Mouse (Mus musculus) kidney, embryonic 15.5 days (tissue): ENCODE data around the gene Hdac10. TPM values are rescaled to one million over a fixed set of nuclear protein-coding genes. Genes with fewer than 3 reads are reported as not detected.

Experiments used
- ATAC-seq: fragments of 200-750 bp; cut with Nextera tagmentation; replicated peaks from 2 replicates; pipeline ENCODE4 v1.8.0; 2017; ENCODE audit warnings: moderate TSS enrichment; ENCODE audit not compliant: low FRiP score
- H3K27ac ChIP-seq: fragments of 300-500 bp; sonication (generic); 2 replicates; pipeline ENCODE4 v1.5.1; 2015; ENCODE audit warnings: mild to moderate bottlenecking, inconsistent platforms
- H3K27me3 ChIP-seq: fragments of 300-500 bp; sonication (generic); 2 replicates; pipeline ENCODE4 v1.6.1; 2015; ENCODE audit warnings: inconsistent platforms
- H3K36me3 ChIP-seq: fragments of 300-500 bp; sonication (generic); 2 replicates; pipeline ENCODE4 v1.6.1; 2015; ENCODE audit warnings: inconsistent platforms
- H3K4me1 ChIP-seq: fragments of 300-500 bp; sonication (generic); 2 replicates; pipeline ENCODE4 v1.6.1; 2015; ENCODE audit warnings: inconsistent platforms
- H3K4me2 ChIP-seq: fragments of 300-500 bp; sonication (generic); 2 replicates; pipeline ENCODE4 v1.6.1; 2015; ENCODE audit warnings: moderate library complexity, mild to moderate bottlenecking, inconsistent platforms
- H3K4me3 ChIP-seq: fragments of 300-500 bp; sonication (generic); replicated peaks from 2 replicates; pipeline ENCODE4 v1.5.1; 2015; ENCODE audit warnings: mild to moderate bottlenecking, inconsistent platforms
- H3K9ac ChIP-seq: fragments of 300-500 bp; sonication (generic); 2 replicates; pipeline ENCODE4 v1.6.1; 2015; ENCODE audit warnings: mild to moderate bottlenecking, inconsistent platforms
- H3K9me3 ChIP-seq: fragments of 300-500 bp; sonication (generic); replicated peaks from 2 replicates; pipeline ENCODE4 v1.6.1; 2016; ENCODE audit warnings: inconsistent platforms
- WGBS: fragments of 180-500 bp; shearing (Covaris S2); methylation state at CpG from one replicate; pipeline ENCODE4 v1.1.7; 2015; ENCODE audit warnings: mixed read lengths; 5-methylcytosine and 5-hydroxymethylcytosine counted together
- polyA plus RNA-seq: library from polyadenylated mRNA; unstranded; fragments of >200 nt; fragmentation: Nextera tagmentation; extraction: Ambion mirVana; gene quantifications from 2 replicates; pipeline ENCODE4 v1.2.1, GENCODE M21; 2015

The Hdac10 gene
- polyA plus RNA-seq, 1 experiment from 2014 or later, result 19.3 TPM

- 0 out of 2 replicates have a peak overlapping the region, but pooled peaks have one; percentile 19 for H3K9ac ChIP-seq
- H3K27me3 ChIP-seq, result no peaks in the 10 kb centered on the region
- H3K4me3 ChIP-seq, result peak overlapping the region; percentile 15
Observed at GRCm38 (mm10) chr15:89169431-89169830, 40.9 kb upstream of the Hdac10 start.

DNA sequence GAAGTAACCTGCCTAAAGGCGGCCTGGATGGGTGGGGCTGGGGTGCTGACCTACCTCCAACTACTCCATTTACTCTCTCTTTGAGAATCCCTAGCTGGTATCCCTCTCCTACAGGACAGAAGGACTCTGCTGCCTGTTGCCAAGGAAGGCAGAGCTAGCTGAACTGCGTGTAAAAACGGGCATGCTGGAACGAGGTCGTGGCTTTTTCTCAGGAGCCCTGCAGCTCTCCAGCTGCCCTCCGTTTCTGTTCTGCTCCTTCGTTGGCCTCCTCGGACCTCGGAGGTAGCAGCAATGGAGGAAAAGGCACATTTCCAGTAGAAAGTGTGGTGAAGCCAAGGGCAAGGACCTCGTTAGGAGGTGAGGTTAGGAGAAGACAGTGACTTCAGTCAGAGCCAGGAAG, 40.4 kb upstream of the Hdac10 start:
- Histone ChIP-seq H3K27me3 (no peaks in the 10 kb centered on the region), H3K27ac (peak overlapping the region; percentile 92), H3K9me3 (no peaks in the 10 kb centered on the region), H3K9ac (peak overlapping the region; percentile 29; the same call in 1 of the 2 replicates), H3K4me1 (peaks cover 58% of the 10 kb centered on the region), H3K4me2 (peak overlapping the region; percentile 33), H3K36me3 (peaks cover 46% of the 10 kb centered on the region), H3K4me3 (peak overlapping the region; percentile 15; the same call in 1 of the 2 replicates)
- 52% methylated on average over 10 of the region's 10 CpGs for WGBS
- no peak for ATAC-seq

More at GRCm38 (mm10) chr15:89169431-89169830, 40.9 kb upstream of the Hdac10 start:
- peak overlapping the region; percentile 33 for H3K4me2 ChIP-seq
- peak overlapping the region; percentile 92 for H3K27ac ChIP-seq
- peaks cover 40% of the 10 kb centered on the region for H3K36me3 ChIP-seq
- peak; percentile 82 for ATAC-seq
- no peaks in the 10 kb centered on the region for H3K9me3 ChIP-seq
- peaks cover 63% of the 10 kb centered on the region for H3K4me1 ChIP-seq
- under 1% methylated on average over 10 of the region's 10 CpGs for WGBS

DNA sequence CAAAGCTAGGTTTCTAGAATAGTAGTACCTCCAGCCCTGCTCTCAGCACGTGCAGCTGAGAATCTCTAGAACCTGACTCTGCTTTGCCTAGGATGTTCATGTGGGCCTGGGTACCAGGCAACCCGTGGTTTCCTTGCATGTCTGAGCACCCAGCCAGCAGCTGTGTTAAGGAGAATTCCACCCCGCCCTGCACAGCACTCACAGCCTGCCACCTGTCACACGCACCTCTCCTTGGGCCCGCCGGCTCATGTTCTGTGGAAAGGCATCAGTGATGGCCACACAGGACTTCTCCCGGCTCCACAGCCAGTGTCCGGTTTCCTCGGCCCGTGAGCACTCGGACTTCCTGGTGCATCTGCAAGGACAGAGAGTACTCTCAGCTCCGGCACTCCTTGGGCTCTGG, 37.0 kb upstream of the Hdac10 start:
- Histone ChIP-seq H3K36me3 (peaks cover 80% of the 10 kb centered on the region), H3K9me3 (no peaks in the 10 kb centered on the region), H3K27me3 (no peaks in the 10 kb centered on the region), H3K4me3 (no peak overlapping the region), H3K4me1 (peaks cover 39% of the 10 kb centered on the region), H3K4me2 (no peak overlapping the region), H3K27ac (no peak overlapping the region), H3K9ac (no peak overlapping the region)
- no peak for ATAC-seq
- WGBS, result 93% methylated on average over 12 of the region's 12 CpGs

DNA sequence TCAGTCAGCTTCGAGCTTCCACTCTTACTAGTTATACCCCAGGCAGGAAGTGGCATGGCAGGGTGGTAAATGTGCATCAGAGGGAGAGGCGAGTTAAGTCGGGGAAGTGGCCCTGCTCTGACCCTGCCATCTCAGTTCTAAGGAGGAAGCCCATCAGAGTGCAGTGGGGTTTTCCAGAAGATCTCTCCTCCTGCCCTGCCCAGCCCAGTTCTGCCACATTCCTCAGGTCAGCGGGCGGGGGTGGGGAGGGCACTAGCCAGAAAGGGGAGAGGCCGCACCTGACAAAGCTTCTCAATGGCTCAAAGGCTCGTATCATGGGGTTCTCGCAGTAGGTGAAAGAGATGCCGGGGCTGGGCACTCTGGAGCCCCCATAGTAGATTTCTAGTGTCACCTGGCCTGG, 32.9 kb upstream of the Hdac10 start:
- 69% methylated on average over 9 of the region's 9 CpGs for WGBS
- no peak overlapping the region for H3K4me2 ChIP-seq
- H3K27me3 ChIP-seq, result no peaks in the 10 kb centered on the region
- peak; percentile 37 for ATAC-seq
- no peak overlapping the region for H3K9ac ChIP-seq
- peaks cover 14% of the 10 kb centered on the region; the same call in 1 of the 2 replicates for H3K4me1 ChIP-seq
- no peaks in the 10 kb centered on the region for H3K9me3 ChIP-seq
- H3K4me3 ChIP-seq, result no peak overlapping the region
- peaks cover 100% of the 10 kb centered on the region for H3K36me3 ChIP-seq
- peak overlapping the region; percentile 71 for H3K27ac ChIP-seq

DNA sequence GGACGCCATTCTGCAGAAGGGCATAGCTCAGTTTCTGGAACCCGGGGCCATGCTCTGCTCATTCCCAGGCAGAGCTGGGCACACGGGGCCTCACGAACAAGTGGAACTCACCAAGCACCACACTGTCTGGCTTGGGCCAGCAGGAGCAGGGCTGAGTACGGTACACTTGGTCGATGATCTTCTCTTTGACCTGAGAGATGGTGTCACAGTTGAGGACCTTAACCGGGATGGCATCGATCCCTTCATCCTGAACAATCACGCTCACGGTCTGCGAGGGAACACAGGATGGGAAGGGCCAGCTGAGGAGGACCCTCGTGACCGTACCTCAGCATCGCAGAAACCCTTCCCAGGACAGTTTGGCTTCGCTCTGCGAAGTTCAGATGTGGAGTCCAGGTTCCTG, 30.0 kb upstream of the Hdac10 start:
- no peak overlapping the region for H3K4me2 ChIP-seq
- no peak for ATAC-seq
- H3K4me1 ChIP-seq, result peaks cover 14% of the 10 kb centered on the region; the same call in 1 of the 2 replicates
- peaks cover 100% of the 10 kb centered on the region for H3K36me3 ChIP-seq
- H3K27me3 ChIP-seq, result no peaks in the 10 kb centered on the region
- no peak overlapping the region for H3K9ac ChIP-seq
- WGBS, result 95% methylated on average over 16 of the region's 16 CpGs
- no peaks in the 10 kb centered on the region for H3K9me3 ChIP-seq
- no peak overlapping the region for H3K4me3 ChIP-seq
- H3K27ac ChIP-seq, result no peak overlapping the region

GRCm38 (mm10) chr15:89157954-89158353, 29.5 kb upstream of the Hdac10 start:
- Histone ChIP-seq H3K4me2 (no peak overlapping the region), H3K9ac (no peak overlapping the region), H3K4me1 (peaks cover 14% of the 10 kb centered on the region; the same call in 1 of the 2 replicates), H3K9me3 (no peaks in the 10 kb centered on the region), H3K27ac (no peak overlapping the region), H3K36me3 (peaks cover 97% of the 10 kb centered on the region), H3K27me3 (no peaks in the 10 kb centered on the region), H3K4me3 (no peak overlapping the region)
- no peak for ATAC-seq
- WGBS, result 59% methylated on average over 7 of the region's 7 CpGs

GRCm38 (mm10) chr15:89152312-89152711, 23.8 kb upstream of the Hdac10 start:
- H3K4me3 ChIP-seq, result no peak overlapping the region
- peaks cover 31% of the 10 kb centered on the region for H3K4me1 ChIP-seq
- ATAC-seq, result no peak
- no peaks in the 10 kb centered on the region for H3K9me3 ChIP-seq
- no peak overlapping the region for H3K27ac ChIP-seq
- H3K36me3 ChIP-seq, result peaks cover 41% of the 10 kb centered on the region
- H3K4me2 ChIP-seq, result no peak overlapping the region
- peaks cover 14% of the 10 kb centered on the region for H3K27me3 ChIP-seq
- no peak overlapping the region for H3K9ac ChIP-seq

GRCm38 (mm10) chr15:89150041-89150390, 21.5 kb upstream of the Hdac10 start:
- 1% methylated on average over 13 of the region's 13 CpGs for WGBS
- H3K27ac ChIP-seq, result 0 out of 2 replicates have a peak overlapping the region, but pooled peaks have one; percentile 37
- peak overlapping the region; percentile 90 for H3K4me2 ChIP-seq
- H3K9ac ChIP-seq, result no peak overlapping the region
- ATAC-seq, result no peak; the same call in 1 of the 2 replicates
- H3K4me1 ChIP-seq, result peaks cover 47% of the 10 kb centered on the region
- H3K9me3 ChIP-seq, result no peaks in the 10 kb centered on the region
- peaks cover 22% of the 10 kb centered on the region for H3K36me3 ChIP-seq
- peak overlapping the region; percentile 60 for H3K4me3 ChIP-seq
- peaks cover 30% of the 10 kb centered on the region for H3K27me3 ChIP-seq

- H3K36me3 ChIP-seq, result peaks cover 16% of the 10 kb centered on the region
- WGBS, result under 1% methylated on average over 58 of the region's 61 CpGs
- ATAC-seq, result peak; percentile 57
- H3K9me3 ChIP-seq, result no peaks in the 10 kb centered on the region
- peak within 1 kb of the TSS; percentile 37; the same call in 1 of the 2 replicates for H3K27ac ChIP-seq
- H3K27me3 ChIP-seq, result peaks cover 33% of the 10 kb centered on the region
- H3K4me2 ChIP-seq, result peak within 1 kb of the TSS; percentile 90
- H3K4me3 ChIP-seq, result peak within 1 kb of the TSS; percentile 60
- peak within 1 kb of the TSS; percentile 53 for H3K9ac ChIP-seq
- H3K4me1 ChIP-seq, result peaks cover 47% of the 10 kb centered on the region
Observed at GRCm38 (mm10) chr15:89149271-89150040, 21.0 kb upstream of the Hdac10 start, which contains the start of gene Mapk11. Gene Mapk11, minus strand, starts transcription at chr15:89149628.

- peaks cover 39% of the 10 kb centered on the region for H3K27me3 ChIP-seq
- peak overlapping the region; percentile 53 for H3K9ac ChIP-seq
- H3K4me2 ChIP-seq, result peak overlapping the region; percentile 90
- peak overlapping the region; percentile 60 for H3K4me3 ChIP-seq
- peaks cover 8% of the 10 kb centered on the region; the same call in 1 of the 2 replicates for H3K36me3 ChIP-seq
- peaks cover 47% of the 10 kb centered on the region for H3K4me1 ChIP-seq
- H3K9me3 ChIP-seq, result no peaks in the 10 kb centered on the region
- peak overlapping the region; percentile 37; the same call in 1 of the 2 replicates for H3K27ac ChIP-seq
- WGBS, result 4% methylated on average over 25 of the region's 25 CpGs
- no peak for ATAC-seq
Observed at GRCm38 (mm10) chr15:89148496-89149270, 20.2 kb upstream of the Hdac10 start.

- H3K4me2 ChIP-seq, result peak overlapping the region; percentile 90
- no peaks in the 10 kb centered on the region for H3K9me3 ChIP-seq
- peak overlapping the region; percentile 60 for H3K4me3 ChIP-seq
- no peak overlapping the region for H3K9ac ChIP-seq
- no peak for ATAC-seq
- H3K4me1 ChIP-seq, result peaks cover 49% of the 10 kb centered on the region
- WGBS, result 40% methylated on average over 4 of the region's 4 CpGs
- H3K36me3 ChIP-seq, result 0 out of 2 replicates have a peak, but pooled peaks cover 4% of the 10 kb centered on the region
- H3K27me3 ChIP-seq, result peaks cover 39% of the 10 kb centered on the region
- H3K27ac ChIP-seq, result no peak overlapping the region
Observed at GRCm38 (mm10) chr15:89147895-89148294, 19.4 kb upstream of the Hdac10 start.

DNA sequence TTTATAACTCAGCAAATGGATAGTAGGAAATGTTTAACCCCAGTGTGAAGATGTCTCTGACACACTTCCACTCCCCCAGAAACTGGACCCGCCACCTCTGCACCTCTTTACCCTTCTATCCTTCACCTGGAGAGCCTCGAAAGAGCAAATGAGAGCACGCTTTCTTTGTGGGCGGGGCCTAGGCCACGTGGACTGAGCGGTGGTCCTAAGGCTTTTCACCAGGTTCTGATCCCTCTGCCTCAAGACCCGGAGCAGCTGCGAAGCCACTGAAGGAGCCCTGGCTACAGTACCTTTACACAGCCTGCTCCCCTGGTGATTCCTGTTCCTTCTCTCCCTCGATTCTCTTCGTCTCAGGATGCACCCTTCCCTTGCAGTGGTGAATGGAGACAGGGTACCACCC, 19.0 kb upstream of the Hdac10 start:
- no peaks in the 10 kb centered on the region for H3K9me3 ChIP-seq
- H3K27me3 ChIP-seq, result peaks cover 43% of the 10 kb centered on the region
- H3K9ac ChIP-seq, result no peak overlapping the region
- no peak for ATAC-seq
- H3K36me3 ChIP-seq, result 0 out of 2 replicates have a peak, but pooled peaks cover 4% of the 10 kb centered on the region
- H3K4me3 ChIP-seq, result peak overlapping the region; percentile 40; the same call in 1 of the 2 replicates
- H3K27ac ChIP-seq, result no peak overlapping the region
- H3K4me2 ChIP-seq, result peak overlapping the region; percentile 90
- H3K4me1 ChIP-seq, result peaks cover 53% of the 10 kb centered on the region
- WGBS, result 21% methylated on average over 10 of the region's 10 CpGs
